Mouse (Mus musculus): ENCODE results near the gene Tmem211.

- TF ChIP-seq EP300 (IDR thresholded peaks at IDR 0.05; ENCODE audit: low read depth) = no peak
- TF ChIP-seq CTCF (IDR thresholded peaks at IDR 0.05; ENCODE audit: low read depth) = no peak
Observed at GRCm38 (mm10) chr5:113230196-113230595, 3.5 kb downstream of the Tmem211 start.

All from heart, postnatal 0 days (tissue).